Mouse (Mus musculus): ENCODE data around the gene Spem1. TPM values are rescaled to one million over a fixed set of nuclear protein-coding genes. Genes with fewer than 3 reads are reported as not detected.
"Not testable (repeated sequence)": the region's sequence is repeated elsewhere in the genome, so short reads cannot be mapped to it uniquely, and the experiment has no call there.

Spem1 gene
- 11.3 and 16.5 TPM in 2 replicates for polyA plus RNA-seq (2012; rRNA removed)

GRCm38 (mm10) chr11:69822080-69822479, at the start of gene Spem1:
Spem1 (minus strand) TSS chr11:69822180.
- DNase-seq (ENCODE audit: low read depth), result no peak

GRCm38 (mm10) chr11:69870289-69871069, 48.5 kb upstream of the Spem1 start:
- no peak for DNase-seq (ENCODE audit: low read depth)

GRCm38 (mm10) chr11:69867335-69867734, 45.4 kb upstream of the Spem1 start:
- DNase-seq (ENCODE audit: low read depth), result no peak

GRCm38 (mm10) chr11:69865561-69865960, 43.6 kb upstream of the Spem1 start:
- no peak for DNase-seq (ENCODE audit: low read depth)

GRCm38 (mm10) chr11:69864138-69864860, 42.3 kb upstream of the Spem1 start:
- DNase-seq (ENCODE audit: low read depth), result no peak

- DNase-seq (ENCODE audit: low read depth), result not testable (repeated sequence)
Measured at GRCm38 (mm10) chr11:69863729-69864128, 41.7 kb upstream of the Spem1 start.

- peak; percentile 64 for DNase-seq (ENCODE audit: low read depth)
Measured at GRCm38 (mm10) chr11:69858113-69858998, 36.4 kb upstream of the Spem1 start, which contains the start of gene Tnk1. Tnk1 (minus strand) TSS chr11:69858730.

- no peak for DNase-seq (ENCODE audit: low read depth)
Measured at GRCm38 (mm10) chr11:69855347-69855746, 33.4 kb upstream of the Spem1 start.

- DNase-seq (ENCODE audit: low read depth), result no peak
Measured at GRCm38 (mm10) chr11:69854680-69855079, 32.7 kb upstream of the Spem1 start.

GRCm38 (mm10) chr11:69853994-69854393, 32.0 kb upstream of the Spem1 start:
- no peak for DNase-seq (ENCODE audit: low read depth)

- DNase-seq (ENCODE audit: low read depth), result no peak
Measured at GRCm38 (mm10) chr11:69850754-69851153, 28.8 kb upstream of the Spem1 start.

GRCm38 (mm10) chr11:69849884-69850283, 27.9 kb upstream of the Spem1 start:
- DNase-seq (ENCODE audit: low read depth), result no peak

GRCm38 (mm10) chr11:69849128-69849527, 27.1 kb upstream of the Spem1 start:
- DNase-seq (ENCODE audit: low read depth), result no peak

- DNase-seq (ENCODE audit: low read depth), result no peak
Measured at GRCm38 (mm10) chr11:69848021-69848420, 26.0 kb upstream of the Spem1 start.

GRCm38 (mm10) chr11:69846738-69847688, 25.0 kb upstream of the Spem1 start:
- DNase-seq (ENCODE audit: low read depth), result no peak

- DNase-seq (ENCODE audit: low read depth), result peak; percentile 24
Measured at GRCm38 (mm10) chr11:69846198-69846680, 24.3 kb upstream of the Spem1 start, which contains the start of gene Plscr3. Plscr3 (plus strand) TSS chr11:69846376.

- DNase-seq (ENCODE audit: low read depth), result no peak
Measured at GRCm38 (mm10) chr11:69838714-69839104, 16.7 kb upstream of the Spem1 start.

GRCm38 (mm10) chr11:69837952-69838713, 16.2 kb upstream of the Spem1 start, which contains the start of gene Tmem256:
Tmem256 (plus strand) TSS chr11:69838514.
- peak; percentile 88 for DNase-seq (ENCODE audit: low read depth)

GRCm38 (mm10) chr11:69837604-69837951, 15.6 kb upstream of the Spem1 start, which contains the start of gene Nlgn2:
Nlgn2 (minus strand) TSS chr11:69837784.
- DNase-seq (ENCODE audit: low read depth), result no peak

Measured in gonadal fat pad, adult 2 months (tissue).